30 mouse cellular contexts compared by ENCODE assay signal in genomic region chr17:32202972-32203371, GRCm38 (mm10). TPM values are rescaled to one million over a fixed set of nuclear protein-coding genes. Genes with fewer than 3 reads are reported as not detected.
"Had no signal": no experiment of that assay in that cellular context is flagged by ENCODE, and none has a peak within 500 bp of the region (broad histone marks: within the 10 kb centered on the region; RNA-seq: fewer than 3 reads in every experiment).

No protein-coding gene starts in this region.

- DNase-seq: gastrocnemius, postnatal 14 days; gastrocnemius, postnatal 36 days; heart, adult 11 months; heart, adult 2 months; heart, postnatal 14 days; heart, postnatal 4 days; kidney, adult 11 months; kidney, adult 2 months; kidney, adult 9 months; kidney, postnatal 14 days; kidney, postnatal 36 days; layer of hippocampus, adult 9-11 months; liver; liver, embryonic 13.5 days had no signal

- H3K4me2 ChIP-seq: heart, embryonic 11.5 days; heart, embryonic 13.5 days; heart, embryonic 15.5 days; hindbrain, embryonic 13.5 days; hindbrain, embryonic 15.5 days; kidney, embryonic 15.5 days; limb, embryonic 12.5 days; liver, embryonic 11.5 days; liver, embryonic 13.5 days; liver, embryonic 15.5 days had no signal

- H3K9me3 ChIP-seq: heart, embryonic 13.5 days; heart, embryonic 15.5 days; hindbrain, embryonic 10.5 days; hindbrain, embryonic 13.5 days; hindbrain, embryonic 15.5 days; kidney, embryonic 15.5 days; limb, embryonic 10.5 days; limb, embryonic 12.5 days; liver, embryonic 13.5 days; liver, embryonic 15.5 days had no signal

- H3K4me1 ChIP-seq: hindbrain, embryonic 10.5 days; hindbrain, embryonic 13.5 days; hindbrain, embryonic 15.5 days; limb, embryonic 10.5 days; liver, embryonic 13.5 days; liver, embryonic 15.5 days had no signal

- H3K4me3 ChIP-seq: heart, adult 2 months; heart, embryonic 13.5 days; heart, embryonic 15.5 days; hindbrain, embryonic 10.5 days; hindbrain, embryonic 13.5 days; hindbrain, embryonic 15.5 days; kidney, embryonic 15.5 days; left cerebral cortex, adult 2 months; limb, embryonic 10.5 days; limb, embryonic 12.5 days; liver, embryonic 13.5 days; liver, embryonic 15.5 days had no signal

- ATAC-seq: hindbrain, postnatal 0 days; intestine, embryonic 16.5 days had no signal

- H3K9ac ChIP-seq: heart, embryonic 13.5 days; heart, embryonic 15.5 days; hindbrain, embryonic 13.5 days; hindbrain, embryonic 15.5 days; kidney, embryonic 15.5 days; limb, embryonic 12.5 days; liver, embryonic 13.5 days; liver, embryonic 15.5 days had no signal

- H3K27me3 ChIP-seq: heart, embryonic 13.5 days; heart, embryonic 15.5 days; hindbrain, embryonic 13.5 days; hindbrain, embryonic 15.5 days; kidney, embryonic 15.5 days; limb, embryonic 12.5 days; liver, embryonic 13.5 days; liver, embryonic 15.5 days had no signal

- H3K27ac ChIP-seq: heart, adult 2 months; heart, embryonic 13.5 days; heart, embryonic 15.5 days; hindbrain, embryonic 10.5 days; hindbrain, embryonic 13.5 days; hindbrain, embryonic 15.5 days; hindbrain, postnatal 0 days; kidney, embryonic 15.5 days; kidney, postnatal 0 days; left cerebral cortex, adult 2 months; limb, embryonic 10.5 days; limb, embryonic 12.5 days; liver, embryonic 13.5 days; liver, embryonic 15.5 days had no signal

RNA-seq across cellular contexts. Expression of gene Ephx3, which starts 13.6 kb away (rescaled TPM):
- polyA plus RNA-seq: heart, embryonic 11.5 days; heart, embryonic 13.5 days; intestine, embryonic 14.5 days; limb, embryonic 10.5 days; limb, embryonic 12.5 days; liver, embryonic 11.5 days; liver, embryonic 13.5 days had no signal
